Mouse (Mus musculus): ENCODE measurements at regions not wholly inside any gene's neighbourhood (a gene's known extent, or its start where the extent isn't known, plus 50 kb on each side); places are given as distances from the start of the nearest gene placed in this dataset.
"Not testable (repeated sequence)": the region's sequence is repeated elsewhere in the genome, so short reads cannot be mapped to it uniquely, and the experiment has no call there.

GRCm38 (mm10) chrX:65778656-65779370 lies 525.2 kb downstream of the 4930447F04Rik start:
- not testable (repeated sequence) for DNase-seq

- no peak for DNase-seq
Observed at GRCm38 (mm10) chrX:65769861-65770260, 534.2 kb downstream of the 4930447F04Rik start.

DNA sequence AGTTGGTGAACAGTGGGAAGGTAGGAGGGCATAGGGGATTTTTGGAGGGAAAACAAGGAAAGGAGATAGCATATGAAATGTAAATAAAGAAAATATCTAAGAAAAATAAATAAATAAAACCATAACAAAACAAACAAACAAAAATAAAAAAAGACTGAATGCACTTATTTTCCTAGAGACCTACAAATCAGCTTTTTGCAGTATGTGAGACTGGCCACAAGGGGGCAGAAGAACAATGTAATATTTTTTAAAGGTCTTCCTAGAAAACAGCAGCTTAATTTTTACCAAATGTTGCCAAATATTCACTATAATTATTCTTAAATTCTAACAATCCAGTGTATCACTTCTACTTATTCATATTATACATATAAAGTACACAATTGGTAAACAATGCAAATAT lies 569.4 kb downstream of the 4930447F04Rik start:
- DNase-seq = peak in 1 of 2 experiments; percentile 23

DNA sequence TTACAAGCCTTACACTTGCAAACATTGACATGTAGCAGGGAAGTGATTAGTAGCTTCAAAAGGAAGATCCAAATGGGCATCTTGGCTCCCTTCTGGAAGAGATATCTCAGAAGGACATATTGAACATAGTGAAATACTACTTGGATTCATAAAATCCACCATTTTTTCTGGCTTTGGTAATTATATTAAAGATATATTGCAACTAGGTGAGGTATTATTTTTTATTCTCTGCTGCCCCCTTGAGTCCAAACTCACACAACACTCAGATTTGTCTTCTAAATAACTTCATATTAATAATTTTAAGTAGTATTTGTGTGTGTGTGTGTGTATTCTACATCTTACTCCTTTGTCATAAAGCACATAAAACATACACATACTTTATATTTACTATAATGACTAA lies 588.5 kb downstream of the 4930447F04Rik start:
- DNase-seq = peak in 1 of 2 experiments; percentile 3
